Mouse (Mus musculus): ENCODE results near the gene Elmo2.

DNA sequence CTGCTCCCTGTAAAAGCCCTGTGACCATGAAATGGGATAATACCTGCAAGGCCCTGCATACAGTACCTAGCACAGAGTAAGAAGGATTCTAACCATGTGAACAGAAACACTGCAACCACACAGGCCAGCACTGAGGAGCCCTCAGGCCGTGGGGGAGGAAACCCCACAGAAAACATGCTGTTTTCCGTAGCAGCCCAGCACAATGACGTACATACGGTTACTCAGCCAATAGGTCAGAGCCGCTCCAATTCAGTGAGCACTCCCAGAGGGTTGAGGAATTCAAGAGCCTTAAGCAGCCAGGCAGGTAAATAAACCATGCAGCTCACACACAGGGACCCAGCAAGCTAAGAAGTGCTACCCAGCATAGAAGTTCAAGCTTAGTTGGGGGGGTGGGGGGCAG is 2.4 kb downstream of the Elmo2 start:
- no peak for TF ChIP-seq CTCF (IDR thresholded peaks at IDR 0.05; ENCODE audit: low read depth, low read length)
- TF ChIP-seq POLR2A (IDR thresholded peaks at IDR 0.05; ENCODE audit: borderline replicate concordance, low read depth, low read length) = no peak
